Mouse (Mus musculus) cerebellum, postnatal 14 days (tissue): ENCODE results near the gene Kif1b.

Source experiments
- DNase-seq, 2 experiments: peaks; one replicate each; pipeline ENCODE4 v3.0.0; 2021; ENCODE audit warnings: mixed read lengths in 2 of 2

The Kif1b gene

DNA sequence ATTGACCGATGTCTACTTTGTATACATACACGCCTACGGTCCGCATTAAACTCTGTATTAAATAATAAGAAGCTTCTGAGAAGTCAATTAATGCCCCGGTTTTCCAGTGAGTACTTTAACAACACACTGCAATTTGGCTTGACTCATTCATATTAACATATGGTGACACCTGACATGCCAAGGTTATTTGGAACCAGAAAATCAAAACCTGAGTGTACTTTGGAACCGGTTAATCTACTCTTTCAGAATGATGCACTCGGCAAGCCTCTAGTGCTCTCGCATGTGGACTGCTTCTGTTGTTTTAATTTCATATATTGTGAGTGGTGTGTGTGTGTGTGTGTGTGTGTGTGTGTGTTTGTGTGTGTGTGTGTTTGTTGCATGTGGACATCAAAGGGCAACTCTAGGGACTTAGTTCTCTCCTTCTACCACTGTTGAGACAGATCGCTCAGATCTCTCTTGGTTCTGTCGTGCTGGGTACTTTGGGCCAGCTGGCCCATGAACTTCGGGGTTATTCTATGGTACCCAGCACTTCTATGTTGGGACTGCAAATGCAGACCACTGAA is 6.9 kb upstream of the Kif1b start:
- DNase-seq, result peak in 1 of 2 experiments; percentile 51

DNA sequence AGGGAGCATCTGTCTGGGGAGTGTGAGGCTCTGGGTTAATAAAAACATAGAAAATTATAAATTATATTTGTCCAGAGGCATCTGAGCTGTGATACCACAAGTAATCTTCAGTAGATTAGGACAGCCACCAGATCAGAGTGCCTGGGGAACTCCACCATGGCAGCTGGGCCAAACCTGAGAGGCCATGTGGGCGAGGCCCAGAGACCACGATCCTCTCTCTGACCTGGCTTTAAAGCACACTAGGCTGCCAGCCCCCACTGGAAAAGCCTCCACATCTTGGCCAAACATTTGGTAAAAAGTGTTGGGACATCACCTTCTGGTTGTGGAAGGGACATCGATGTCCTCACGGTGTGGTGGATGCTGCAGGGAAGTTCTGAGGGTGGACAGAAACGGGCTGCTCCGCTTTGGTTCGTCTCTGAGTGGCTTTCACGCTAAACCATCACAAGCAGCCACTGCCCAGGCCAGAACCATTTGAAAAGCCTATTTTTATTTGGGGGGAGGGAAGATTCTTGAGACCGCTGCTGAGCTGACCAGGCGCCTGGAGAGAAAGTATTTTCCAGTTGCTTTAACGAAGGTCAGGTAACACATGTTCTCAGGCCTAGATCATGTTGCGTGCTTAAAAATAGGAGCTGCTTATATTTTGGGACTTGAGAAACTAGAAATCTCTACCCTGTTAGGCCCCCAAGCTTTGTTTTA is 6.2 kb upstream of the Kif1b start:
- DNase-seq, result no peak

DNA sequence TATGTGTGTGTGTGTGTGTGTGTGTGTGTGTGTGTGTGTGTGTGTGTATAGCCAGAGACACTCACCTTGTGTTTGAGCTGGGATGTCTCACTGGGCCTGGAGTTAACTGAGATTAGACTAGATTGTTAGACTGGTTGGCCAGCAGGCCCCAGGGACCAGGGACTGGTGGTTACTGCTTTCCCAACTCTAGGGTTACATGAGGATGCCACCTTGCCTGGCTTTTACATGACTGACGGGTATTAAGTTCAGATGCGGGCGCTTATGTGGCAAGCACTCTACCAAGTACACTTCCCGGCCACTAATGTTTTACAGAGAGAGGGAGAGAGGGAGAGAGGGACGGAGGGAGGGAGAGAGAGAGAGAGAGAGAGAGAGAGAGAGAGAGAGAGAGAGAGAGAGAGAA is 4.5 kb upstream of the Kif1b start:
- DNase-seq, result no peak

DNA sequence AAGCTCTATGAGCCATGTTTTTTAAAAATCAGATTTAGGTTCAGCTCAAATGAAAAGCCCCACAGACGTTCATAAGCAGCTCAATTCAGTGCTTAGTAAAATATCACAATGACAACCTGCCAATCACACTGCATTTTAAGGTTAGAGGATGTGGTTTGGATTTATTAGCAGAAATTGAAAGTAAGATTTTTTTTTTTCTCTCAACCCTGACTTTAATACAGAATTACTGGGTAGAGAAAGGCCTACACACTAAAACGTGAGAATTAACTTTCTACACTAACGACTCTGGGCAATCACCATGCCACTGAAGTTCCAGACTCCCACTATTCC is 963 bp upstream of the Kif1b start:
- DNase-seq, result no peak

DNA sequence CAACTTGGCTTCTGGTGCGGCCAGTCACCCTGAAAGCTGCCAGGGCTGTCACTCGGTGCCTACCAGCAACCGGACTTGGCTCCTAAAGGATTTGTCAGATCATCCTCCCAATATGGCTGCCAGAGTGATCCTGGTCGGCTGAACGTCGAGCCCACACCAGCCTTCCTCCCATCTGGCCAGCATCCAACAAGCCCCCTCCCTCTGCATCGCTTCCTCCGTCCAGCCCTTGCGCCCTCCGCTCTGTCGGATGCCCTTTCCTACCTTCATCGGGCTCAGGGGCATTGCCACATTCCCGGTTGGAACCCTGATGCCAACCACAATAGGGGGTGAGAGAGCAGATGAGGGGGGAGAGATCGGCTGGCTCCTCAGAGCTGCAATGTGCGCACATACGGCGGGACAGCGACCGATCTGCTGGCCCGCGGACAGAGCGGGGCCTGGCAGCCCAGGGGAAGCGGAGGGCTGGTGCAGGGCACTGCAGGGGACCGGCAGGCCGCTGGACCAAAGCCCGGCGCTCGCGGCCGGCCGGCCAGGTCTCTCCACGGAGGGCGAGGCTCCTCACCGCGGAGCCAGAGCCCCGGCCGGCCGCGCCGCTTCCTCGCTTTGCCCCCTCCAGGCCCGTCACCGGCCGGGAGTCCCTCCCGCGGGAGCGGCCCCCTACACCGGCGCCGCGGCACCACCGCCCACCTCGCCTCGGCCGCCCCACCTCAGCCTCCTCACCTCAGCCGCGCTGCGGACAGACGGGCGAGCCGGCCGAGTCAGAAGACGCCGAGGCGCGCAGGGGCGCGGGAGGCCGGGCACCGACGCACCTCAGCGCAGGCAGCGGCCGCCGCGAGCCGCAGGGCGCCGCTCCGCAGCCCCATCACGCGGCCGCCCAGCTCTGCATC is 539 bp downstream of the Kif1b start:
- peak; percentile 95 to 96 for DNase-seq

DNA sequence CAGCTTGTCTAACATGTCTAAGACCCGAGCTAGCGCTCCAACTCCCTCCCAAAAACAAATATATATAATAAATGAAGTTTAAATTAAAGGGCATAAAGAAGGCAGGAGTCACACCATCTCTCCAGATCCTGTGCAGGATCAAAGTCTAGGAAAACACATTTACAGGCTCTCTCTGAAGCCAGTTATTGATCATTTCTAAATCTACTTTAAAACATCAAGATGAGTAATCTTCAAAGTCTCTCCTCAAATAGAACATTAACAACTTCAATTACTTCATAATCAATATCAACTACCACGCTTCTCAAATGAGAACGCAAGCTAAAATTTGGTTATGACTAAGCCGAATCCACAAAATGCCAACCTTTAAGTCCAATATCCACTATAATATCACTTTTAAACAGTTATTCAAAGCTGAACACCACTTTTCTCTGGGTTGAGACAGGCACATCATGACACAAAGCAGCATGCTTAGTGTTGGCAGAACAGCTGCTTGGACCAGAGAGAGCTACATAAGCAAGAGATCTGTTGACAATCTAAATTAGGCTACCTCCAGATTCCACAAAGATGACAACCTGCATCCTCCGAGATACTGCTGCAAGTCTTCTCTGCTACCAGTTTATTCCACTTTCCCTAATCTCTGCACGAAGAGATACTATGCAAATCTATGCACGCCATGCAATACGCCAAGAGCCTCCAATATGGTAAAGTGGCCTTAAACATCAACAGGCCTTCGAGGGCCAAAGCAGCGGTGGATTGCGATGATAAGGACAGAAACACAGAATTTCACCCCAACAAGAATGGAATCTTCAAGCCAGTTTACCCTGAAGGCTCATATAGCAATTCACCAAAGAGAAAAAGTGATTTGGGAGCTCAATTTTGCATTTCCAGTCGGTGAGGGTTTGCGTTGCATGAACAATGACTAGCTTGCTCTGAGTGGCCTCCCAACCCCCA is 1.5 kb downstream of the Kif1b start:
- DNase-seq, result no peak

DNA sequence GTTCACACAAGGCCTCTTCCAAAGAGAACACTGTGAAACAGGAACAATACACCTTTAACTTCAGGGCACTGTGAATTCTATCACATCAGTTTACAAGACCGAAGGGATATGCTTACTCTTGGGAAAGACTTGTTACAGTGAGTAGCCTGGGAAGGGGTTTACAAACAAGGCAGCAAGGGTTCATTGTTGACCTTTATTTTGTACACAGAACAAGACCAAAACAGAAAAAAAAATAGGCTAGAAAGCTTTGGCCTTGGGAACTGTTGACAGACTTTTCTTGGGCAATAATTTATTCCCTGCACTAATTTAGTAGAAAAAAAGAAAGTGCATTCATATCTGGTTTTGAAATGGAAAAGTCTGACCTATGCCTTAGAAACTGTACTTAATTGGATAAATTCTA is 3.0 kb downstream of the Kif1b start:
- DNase-seq, result no peak

DNA sequence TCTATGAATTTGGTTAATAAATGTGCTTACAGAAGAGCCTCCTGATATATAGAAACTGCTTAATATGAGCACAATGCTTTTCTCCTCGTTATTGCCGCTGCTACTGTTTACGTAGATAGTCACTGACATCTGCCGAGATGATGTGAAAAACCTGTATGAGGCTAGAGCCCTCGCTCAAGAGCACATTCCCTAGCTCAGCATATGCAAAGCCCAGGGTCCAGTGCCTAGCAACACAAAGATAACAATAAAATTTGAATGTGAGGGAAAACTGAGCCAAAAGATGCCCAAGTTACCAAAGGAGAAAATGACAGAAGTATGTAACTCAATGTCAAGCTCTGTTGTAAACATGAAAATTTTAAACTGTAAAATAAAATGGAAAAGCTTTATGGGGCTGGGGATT is 4.0 kb downstream of the Kif1b start:
- DNase-seq, result no peak

DNA sequence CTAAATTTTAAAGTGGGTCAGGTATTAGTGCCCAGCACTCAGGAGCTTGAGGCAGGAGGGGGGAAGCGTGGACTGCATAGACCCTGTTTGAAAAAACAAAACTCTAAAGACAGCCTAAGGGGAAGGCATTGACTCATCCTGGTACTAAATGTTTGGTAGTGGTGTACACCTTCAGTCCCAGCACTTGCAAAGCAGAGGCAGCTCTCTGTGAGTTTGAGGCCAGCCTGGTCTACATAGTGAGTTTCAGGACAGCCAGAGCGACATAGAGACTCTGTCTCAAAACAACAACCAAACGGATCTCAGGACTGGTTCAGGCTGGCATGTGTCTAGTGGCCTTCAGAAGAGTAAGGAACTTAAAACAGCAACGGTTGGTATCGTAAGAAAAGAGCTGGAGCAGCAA is 4.7 kb downstream of the Kif1b start:
- no peak for DNase-seq

DNA sequence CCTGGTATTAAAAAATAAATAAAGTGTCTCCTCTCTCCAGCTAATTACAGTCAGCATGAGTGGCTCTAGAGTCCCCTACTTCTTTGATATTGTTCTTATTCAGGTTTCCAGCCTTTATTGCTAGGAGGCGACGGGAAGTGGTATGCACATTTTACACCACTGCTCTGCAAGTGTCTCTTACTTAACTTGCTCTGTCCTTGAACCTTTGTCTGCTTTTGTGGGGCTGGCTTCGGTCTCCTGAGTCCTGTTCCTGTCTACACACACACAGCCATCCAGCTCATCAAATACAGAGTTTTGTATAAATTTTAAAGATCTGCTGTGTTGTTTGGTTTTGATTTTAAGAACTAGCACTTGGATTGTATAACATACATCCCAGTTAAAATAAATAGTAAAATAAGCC is 5.4 kb downstream of the Kif1b start:
- no peak for DNase-seq

DNA sequence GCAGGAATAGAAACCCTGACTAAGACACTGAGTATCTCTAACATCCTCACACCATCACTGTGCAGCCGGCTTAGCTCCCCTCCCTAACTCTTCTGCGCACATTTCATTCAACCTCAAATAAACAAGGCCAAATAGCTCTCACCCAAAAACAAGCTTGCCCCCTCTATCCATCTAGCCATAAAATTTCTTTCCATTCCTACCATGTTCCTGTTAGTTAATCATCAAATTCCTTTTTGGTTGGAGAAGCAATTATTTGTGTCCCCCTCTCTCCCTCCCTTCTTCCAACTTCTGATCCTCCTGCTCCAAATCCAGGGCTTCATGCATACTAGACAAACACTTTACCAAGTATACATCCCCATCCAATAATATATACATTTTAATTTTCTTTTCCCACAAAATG is 11.0 kb downstream of the Kif1b start:
- no peak for DNase-seq

DNA sequence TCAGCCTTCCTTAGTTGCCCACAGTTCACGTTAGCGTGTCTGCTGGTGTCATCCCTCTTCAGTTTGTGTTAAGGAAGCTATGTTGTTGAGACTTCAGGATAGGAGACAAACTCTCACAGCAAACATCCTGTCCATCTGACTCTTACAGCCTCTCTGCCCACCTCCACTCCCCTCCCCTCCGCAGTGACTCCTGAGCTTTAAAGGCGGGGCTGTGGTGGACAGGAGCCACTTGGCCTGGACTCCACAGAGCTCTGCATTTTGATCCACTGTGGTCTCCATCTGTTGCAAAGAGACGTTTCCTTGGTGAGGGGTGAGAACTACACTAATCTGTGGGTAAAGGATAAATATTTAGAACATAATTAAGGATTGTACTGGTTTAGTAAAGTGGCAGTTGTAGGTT is 14.5 kb downstream of the Kif1b start:
- peak; percentile 77 to 81 for DNase-seq

DNA sequence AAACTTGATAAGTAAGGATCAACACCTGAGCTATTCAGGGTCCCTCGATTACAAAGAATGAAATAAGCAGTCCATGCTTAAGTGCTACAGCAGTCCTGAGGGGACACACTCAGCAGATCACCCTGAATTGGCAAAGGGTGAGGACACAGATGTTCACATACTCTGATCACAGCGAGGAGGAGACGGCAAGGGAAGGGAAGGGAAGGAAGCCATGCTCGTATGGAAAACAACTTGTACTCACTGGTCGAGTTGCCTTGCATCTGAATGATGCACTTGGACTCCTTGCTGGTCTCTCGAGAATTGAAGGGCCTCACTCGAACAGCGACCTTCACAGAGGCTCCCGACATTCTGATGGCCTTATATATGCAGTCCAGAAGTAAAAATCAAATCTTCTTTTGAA is 16.4 kb downstream of the Kif1b start:
- DNase-seq, result no peak

DNA sequence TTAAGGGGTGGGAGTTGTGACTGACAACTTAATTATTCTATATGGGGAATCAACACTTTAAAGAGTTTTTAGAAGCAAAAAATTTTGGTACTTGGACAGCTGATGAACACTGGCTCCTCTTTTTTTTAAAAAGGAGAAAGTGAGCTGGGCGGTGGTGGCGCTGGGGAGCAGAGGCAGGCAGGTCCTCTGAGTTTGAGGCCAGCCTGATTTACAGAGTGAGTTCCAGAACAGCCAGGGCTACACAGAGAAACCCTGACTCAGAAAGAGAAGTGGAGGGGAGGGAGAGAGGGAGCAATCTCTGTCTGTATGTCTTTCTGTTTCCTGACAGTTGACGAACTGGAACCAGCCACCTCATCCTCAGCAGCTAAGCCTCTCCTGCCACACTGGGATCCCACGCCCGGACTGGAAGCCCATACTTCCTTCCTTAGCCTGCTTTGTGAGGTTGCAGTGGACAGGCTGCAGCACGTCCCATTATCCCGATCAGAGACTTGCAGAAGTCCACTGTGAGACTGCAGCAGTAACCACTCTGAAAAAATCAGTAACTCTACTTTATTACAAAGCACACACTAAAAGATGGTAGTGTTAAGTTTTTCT is 17.2 kb downstream of the Kif1b start:
- DNase-seq, result no peak

DNA sequence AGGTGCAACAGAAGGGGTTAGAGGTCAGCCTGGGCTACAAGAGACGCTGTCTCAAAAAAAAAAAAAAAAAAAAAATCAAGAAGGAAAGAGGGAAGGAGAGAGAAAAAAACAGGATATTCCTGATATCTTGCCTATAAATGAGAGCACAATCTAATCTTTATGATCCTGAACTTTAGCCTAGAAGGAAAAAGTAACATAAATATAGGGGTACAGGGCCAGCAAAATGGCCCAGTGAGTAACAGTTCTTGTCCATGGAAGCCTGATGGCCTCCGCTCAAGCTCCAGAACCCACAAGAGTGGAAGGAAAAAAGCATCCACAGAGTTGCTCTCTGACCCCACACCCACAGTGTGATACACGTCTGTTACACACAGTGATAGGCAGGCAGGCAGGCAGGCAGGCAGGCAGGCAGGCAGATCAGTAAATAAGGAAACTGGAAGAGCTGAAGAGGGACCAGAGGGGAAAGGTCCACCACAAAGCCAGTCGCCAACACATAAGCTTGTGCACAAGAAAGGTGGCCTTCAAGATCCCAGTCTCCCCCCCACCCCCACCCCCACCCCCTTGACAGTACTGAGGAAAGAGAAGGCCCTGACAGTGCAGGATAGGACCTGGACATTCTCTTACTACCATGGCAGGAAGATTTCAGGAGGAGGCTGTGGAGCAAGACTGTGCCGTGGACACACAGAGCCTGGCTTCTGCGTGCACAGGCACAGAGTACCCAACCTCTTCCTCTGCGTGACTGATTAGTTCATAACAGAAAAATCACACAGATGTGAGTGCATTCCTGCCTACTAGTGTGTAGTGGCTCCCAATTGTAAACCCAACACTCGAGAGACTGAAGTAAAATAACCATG is 21.0 kb downstream of the Kif1b start:
- DNase-seq, result no peak

DNA sequence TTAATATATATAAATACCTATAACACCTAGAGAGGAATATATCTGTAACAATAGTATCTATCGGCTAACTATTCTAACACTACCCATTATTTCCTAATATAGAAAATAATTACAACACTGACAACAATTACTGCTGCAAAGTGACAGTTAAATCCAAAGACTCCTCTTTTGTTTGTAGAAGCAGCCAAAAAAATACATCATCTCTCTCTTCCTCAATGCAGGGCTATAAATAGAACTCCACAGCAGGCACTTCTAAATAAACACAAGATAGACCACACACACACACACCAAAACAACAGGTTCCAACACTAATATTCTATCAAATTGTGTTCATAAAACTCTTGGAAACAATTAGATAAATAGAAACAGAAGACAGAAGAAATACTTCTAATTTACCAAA is 21.8 kb downstream of the Kif1b start:
- no peak for DNase-seq

DNA sequence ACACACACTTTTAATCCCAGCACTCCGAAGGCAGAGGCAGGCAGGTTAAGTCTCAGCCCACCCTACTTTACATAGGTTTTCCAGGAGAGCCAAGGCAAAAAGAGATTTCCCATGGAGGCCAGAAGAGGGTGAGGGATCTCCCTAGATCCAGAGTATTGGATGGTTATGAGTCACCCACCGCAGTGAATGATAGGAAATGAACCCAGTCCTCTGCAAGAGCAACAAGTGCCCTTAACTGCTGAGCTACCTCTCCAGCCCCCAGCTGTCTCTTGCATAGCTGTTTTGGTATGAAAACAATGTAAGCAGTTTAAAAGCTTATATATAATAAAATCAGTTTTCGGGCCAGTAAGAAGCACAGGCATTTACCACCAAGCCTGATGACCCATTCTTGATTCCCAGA is 24.5 kb downstream of the Kif1b start:
- DNase-seq, result no peak

DNA sequence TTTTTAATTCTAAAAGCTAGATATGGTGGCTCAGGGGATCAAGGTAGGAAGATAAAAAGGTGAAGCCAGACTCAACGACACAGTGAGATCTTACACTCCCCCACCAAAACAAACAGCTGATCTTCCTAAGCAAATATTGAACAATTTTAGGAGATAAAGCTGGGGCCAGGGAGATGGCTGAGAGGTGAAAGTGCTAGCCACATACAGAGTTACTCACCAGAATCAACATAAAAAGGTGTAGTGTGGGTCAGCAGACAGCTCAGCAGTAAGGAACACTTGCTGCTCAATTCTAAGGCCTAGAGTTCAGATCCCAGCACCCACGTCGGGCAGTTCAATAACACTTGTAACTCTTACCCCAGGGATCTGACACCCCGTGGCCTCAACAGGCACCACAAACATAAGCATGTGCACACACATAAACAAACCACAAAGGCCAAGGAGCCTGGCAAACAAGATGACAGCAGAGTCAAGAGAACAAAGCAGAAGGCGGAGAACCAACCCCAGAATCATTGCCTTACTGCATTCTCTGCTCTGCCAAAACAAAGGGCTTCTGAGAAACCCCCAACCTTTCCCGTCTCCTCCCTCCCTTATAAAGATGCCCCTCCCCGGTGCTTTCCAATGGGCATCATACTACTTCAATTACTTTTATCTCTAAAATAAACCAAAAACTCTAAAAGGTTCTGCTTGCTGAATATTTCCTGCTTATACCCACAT is 25.3 kb downstream of the Kif1b start:
- no peak for DNase-seq

DNA sequence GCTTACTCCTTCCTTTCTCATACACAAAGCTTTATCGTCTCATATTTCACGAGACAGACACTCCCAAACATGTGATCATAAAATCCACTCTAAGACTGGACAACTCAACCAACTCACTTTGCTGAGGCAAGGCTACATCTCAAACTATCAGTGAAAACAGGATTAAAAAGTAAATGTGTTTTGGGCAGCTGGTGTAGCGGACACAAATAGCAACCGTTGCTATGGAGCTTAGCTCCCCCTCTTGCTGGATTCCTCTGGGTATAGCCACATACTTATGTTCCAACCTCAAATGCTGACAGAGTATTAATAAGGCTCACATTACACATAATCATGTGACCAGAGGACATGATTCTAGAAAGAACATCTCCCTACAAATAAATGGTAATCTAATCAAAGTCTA is 29.9 kb downstream of the Kif1b start:
- DNase-seq, result no peak

DNA sequence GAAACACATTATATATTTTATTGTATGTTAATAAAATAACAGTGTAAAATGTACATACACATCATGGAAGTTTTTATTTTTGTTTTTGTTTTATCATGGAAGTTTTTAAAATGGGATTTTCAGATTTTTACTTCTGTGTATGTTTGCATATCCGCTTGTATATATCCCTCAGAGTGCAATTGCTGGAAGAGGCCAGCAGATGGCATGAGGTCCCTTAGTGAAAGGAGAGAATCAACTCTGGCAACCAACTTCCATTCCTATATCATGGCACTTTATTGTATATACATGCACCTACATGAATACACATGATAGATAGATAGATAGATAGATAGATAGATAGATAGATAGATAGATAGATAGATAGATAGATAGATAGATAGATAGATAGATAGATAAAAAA is 34.4 kb downstream of the Kif1b start:
- DNase-seq, result peak; percentile 36 to 69

DNA sequence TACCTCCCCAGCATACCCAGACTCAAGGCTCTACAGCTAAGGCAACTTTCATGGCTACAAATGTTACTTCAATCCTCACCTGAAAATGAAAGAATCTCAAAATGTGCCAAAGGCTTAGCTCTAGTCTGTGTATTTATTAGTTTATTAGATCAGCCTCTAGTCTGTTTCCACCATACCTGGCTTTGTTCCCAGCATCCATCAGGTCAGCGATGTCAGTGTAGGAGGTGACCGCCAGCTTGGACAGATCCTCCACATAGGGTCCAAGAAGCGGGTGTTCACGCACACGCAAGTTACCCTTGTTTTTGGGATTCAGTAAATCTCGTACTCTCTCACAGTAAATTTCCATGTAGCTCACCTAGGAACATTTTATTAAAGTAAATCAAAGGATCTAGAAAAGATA is 37.0 kb downstream of the Kif1b start:
- DNase-seq, result no peak
